Mouse (Mus musculus): Measurements from ENCODE around the gene Prss28. TPM values are rescaled to one million over a fixed set of nuclear protein-coding genes. Genes with fewer than 3 reads are reported as not detected.

Gene Prss28
- not detected in 4 replicates for total RNA-seq (2023)

GRCm38 (mm10) chr17:25308346-25308745 is at the start of gene Prss28:
TSS of gene Prss28 (plus strand) at chr17:25308646.

GRCm38 (mm10) chr17:25274571-25275346 is 33.7 kb upstream of the Prss28 start, which contains the start of gene Ube2i:
TSS of gene Ube2i (minus strand) at chr17:25274622.

GRCm38 (mm10) chr17:25298094-25298493 is 10.4 kb upstream of the Prss28 start, which contains the start of gene Prss34:
TSS of gene Prss34 (plus strand) at chr17:25298394.

GRCm38 (mm10) chr17:25318354-25318753 is 9.9 kb downstream of the Prss28 start, which contains the start of gene Prss29:
TSS of gene Prss29 (plus strand) at chr17:25318654.

GRCm38 (mm10) chr17:25345462-25345861 is 37.0 kb downstream of the Prss28 start, which contains the start of gene Tpsab1:
TSS of gene Tpsab1 (minus strand) at chr17:25345562.

Other genes starting within 250 kb of the Prss28 start
- gene Tmem204, start 225.1 kb upstream of the Prss28 start, total RNA-seq (2023): not detected in 4 replicates
- 30.7 to 41.3 TPM (median 35.3 TPM) in 4 replicates for gene Telo2, start 192.7 kb upstream of the Prss28 start, total RNA-seq (2023)
- gene Ptx4, start 187.9 kb upstream of the Prss28 start, total RNA-seq (2023): 0.39 TPM in 1 of 4 replicates, not detected in the others
- 41.6 to 48.1 TPM (median 42.1 TPM) in 4 replicates for gene Clcn7, start 175.3 kb upstream of the Prss28 start, total RNA-seq (2023)
- 0.24 to 0.56 TPM in 2 of 4 replicates, not detected in the others for gene Ccdc154, start 146.2 kb upstream of the Prss28 start, total RNA-seq (2023)
- gene Gm38655, start 133.2 kb upstream of the Prss28 start, total RNA-seq (2023): not detected in 4 replicates
- gene BC003965, start 124.1 kb upstream of the Prss28 start, total RNA-seq (2023): 11.1 to 14.3 TPM (median 13.7 TPM) in 4 replicates
- gene Unkl, start 120.2 kb upstream of the Prss28 start, total RNA-seq (2023): 35.4 to 49.4 TPM (median 36.7 TPM) in 4 replicates
- 25.2 to 29.1 TPM (median 27.6 TPM) in 4 replicates for gene Gnptg, start 68.5 kb upstream of the Prss28 start, total RNA-seq (2023)
- gene Tsr3, start 68.5 kb upstream of the Prss28 start, total RNA-seq (2023): 16.0 to 18.5 TPM (median 16.6 TPM) in 4 replicates
- 0.98 to 1.9 TPM (median 1.2 TPM) in 4 replicates for gene Baiap3, start 52.3 kb upstream of the Prss28 start, total RNA-seq (2023)
- 456 to 465 TPM (median 462 TPM) in 4 replicates for gene Ube2i, start 34.0 kb upstream of the Prss28 start, total RNA-seq (2023)
- not detected in 4 replicates for gene Prss34, start 10.3 kb upstream of the Prss28 start, total RNA-seq (2023)
- not detected in 4 replicates for gene Prss29, start 10.0 kb downstream of the Prss28 start, total RNA-seq (2023)
- not detected in 4 replicates for gene Tpsab1, start 36.9 kb downstream of the Prss28 start, total RNA-seq (2023)
- gene Tpsb2, start 57.7 kb downstream of the Prss28 start, total RNA-seq (2023): not detected in 4 replicates
- not detected in 4 replicates for gene Tpsg1, start 60.6 kb downstream of the Prss28 start, total RNA-seq (2023)
- gene Cacna1h, start 125.1 kb downstream of the Prss28 start, total RNA-seq (2023): 5.0 to 7.9 TPM (median 6.0 TPM) in 4 replicates
- gene Tekt4, start 146.0 kb downstream of the Prss28 start, total RNA-seq (2023): not detected in 4 replicates
- not detected in 4 replicates for gene Sstr5, start 188.6 kb downstream of the Prss28 start, total RNA-seq (2023)